Mouse (Mus musculus) left cerebral cortex, postnatal 25 days (tissue): ENCODE measurements at regions not wholly inside any gene's neighbourhood (a gene's known extent, or its start where the extent isn't known, plus 50 kb on each side); places are given as distances from the start of the nearest gene placed in this dataset.

Experiments used
- DNase-seq, 2 experiments: peaks; one replicate each; pipeline ENCODE4 v3.0.0; 2022; ENCODE audit warnings: low spot score in 2 of 2, mixed read lengths in 1 of 2
- intact Hi-C: fragments of 180-260 bp; cut with DNase I; formaldehyde crosslinking; loops from one replicate; pipeline ENCODE4 v1.15.1; 2025

GRCm38 (mm10) chr15:16404077-16404476, 324.5 kb upstream of the Cdh9 start:
- no peak for DNase-seq
- intact Hi-C loops: no loop called here

DNA sequence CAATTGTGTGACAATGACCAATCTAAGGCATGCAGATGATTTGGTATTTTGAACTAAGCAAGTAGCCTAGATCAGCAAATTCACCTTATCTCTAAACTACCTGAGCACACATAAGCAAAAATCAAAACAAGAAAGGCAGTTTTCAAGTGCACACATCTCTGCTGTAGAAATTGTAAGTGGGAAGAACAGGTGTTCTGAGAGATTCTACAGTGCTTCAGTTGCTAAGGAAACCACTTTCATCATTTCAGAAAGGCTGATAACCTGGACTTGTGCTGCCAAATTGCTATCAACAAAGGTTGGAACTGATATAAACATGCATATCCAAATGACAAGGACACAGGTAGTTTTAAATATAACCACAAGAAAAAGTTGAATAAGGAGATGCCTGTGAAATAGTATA, 322.4 kb upstream of the Cdh9 start:
- intact Hi-C loops: no loop called here
- DNase-seq: no peak

- intact Hi-C loops: no loop called here
- no peak for DNase-seq
Measured at GRCm38 (mm10) chr15:16411686-16412085, 316.9 kb upstream of the Cdh9 start.

DNA sequence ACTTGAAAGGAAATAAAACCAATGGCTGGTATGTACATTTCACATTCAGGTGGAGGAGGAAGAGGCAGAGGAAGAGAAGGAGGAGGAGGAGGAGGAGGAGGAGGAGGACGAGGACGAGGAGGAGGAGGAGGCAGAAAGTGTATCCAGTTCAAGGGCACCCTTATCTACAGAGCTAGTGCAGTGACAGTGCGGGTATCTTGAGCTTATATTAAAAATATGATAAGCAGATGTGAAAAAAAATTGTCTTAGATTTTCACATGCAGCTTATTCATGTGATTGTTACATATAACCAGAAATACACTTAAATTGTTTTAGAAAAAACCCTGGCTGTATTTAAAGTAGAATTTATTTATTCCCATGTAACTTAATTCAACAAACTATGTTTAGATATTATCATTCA, 310.8 kb upstream of the Cdh9 start:
- intact Hi-C loops: no loop called here
- DNase-seq: no peak

DNA sequence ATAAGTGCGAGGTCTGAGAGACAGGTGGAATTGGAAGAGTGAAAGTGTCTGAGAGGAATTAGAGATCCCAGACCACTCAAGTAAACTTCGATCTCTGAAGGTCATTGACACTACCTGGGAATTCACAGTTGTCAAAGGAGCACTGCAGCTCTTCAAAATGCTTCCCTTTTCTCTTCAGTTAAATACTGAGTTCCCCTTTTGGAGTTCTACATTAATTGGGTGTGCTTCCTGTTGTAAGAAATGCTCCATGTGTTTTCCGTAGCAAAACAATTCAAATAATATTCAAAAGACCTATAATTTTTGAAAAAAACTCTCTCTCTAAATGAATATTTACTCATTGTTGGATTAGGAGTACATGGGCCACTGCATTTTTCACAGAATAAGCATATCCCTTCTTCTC, 305.5 kb upstream of the Cdh9 start:
- intact Hi-C loops: no loop called here
- DNase-seq: no peak

GRCm38 (mm10) chr15:16446631-16447030, 281.9 kb upstream of the Cdh9 start:
- intact Hi-C loops: no loop called here
- DNase-seq: no peak

DNA sequence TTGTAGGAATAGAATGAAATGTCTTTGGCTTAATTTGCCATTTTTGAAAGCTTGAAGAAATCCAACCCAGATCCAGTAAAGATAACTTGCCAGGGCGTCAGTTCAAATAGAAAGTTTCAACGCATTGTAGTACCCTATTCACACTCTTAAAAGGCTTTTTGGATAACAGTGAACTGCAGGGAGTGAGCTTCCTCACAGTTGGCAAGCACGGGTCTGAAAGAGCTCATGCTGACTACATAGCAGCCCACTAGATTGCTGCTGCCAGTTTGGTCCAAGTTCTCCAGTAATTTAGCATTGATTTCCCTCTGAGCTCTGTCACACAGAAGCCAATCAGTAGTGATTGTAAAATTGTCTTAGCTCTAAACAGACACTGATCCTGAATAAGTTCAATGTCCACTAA, 237.3 kb upstream of the Cdh9 start:
- no peak for DNase-seq
- intact Hi-C loops: no loop called here

GRCm38 (mm10) chr15:16492871-16493270, 235.7 kb upstream of the Cdh9 start:
- intact Hi-C loops: no loop called here
- DNase-seq: no peak

DNA sequence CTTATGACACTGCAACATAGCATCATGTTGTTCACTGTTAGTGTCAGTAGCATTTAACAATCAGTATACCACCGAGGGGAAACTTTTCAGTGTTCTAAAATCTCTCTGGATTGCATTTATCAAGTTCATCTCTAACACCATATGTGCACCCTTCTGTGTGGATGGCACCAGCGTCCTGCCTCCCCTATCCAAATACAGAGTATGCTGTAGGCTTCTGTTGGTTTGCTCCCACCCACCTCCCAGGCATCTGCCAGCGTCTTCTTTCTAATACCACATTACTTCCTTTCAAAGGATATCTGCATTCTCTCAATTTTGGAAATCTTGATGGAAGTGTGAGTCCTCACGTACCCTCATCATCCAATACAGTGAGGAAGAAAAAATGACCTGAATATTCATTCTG, 208.0 kb upstream of the Cdh9 start:
- intact Hi-C loops: no loop called here

DNA sequence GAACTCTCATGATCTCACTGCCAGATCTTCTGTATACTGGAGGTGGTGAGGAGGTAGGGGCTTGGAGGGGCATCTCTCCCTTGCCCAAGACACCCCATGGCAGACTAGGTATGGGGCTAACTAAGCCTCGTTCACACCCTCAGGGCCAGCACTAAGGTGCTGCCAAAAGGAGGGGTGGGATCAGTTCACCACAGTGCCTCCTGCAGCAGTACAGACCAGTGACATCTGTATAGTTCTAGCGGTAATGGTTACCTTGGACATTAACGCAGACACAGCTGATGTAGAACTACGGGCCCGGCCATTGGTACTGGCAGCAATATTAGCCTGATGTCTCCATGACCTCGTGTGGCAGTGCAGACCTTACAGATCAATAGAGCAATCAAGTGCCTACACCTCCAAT, 196.0 kb upstream of the Cdh9 start:
- intact Hi-C loops: no loop called here
- DNase-seq: no peak

More for the DNA sequence above, 208.0 kb upstream of the Cdh9 start:
- peak in 1 of 2 experiments; percentile 60 for DNase-seq

- intact Hi-C loops: no loop called here
- DNase-seq: peak in 1 of 2 experiments; percentile 68
Measured at GRCm38 (mm10) chr15:16541226-16541625, 187.3 kb upstream of the Cdh9 start.

GRCm38 (mm10) chr15:16555173-16555572, 173.4 kb upstream of the Cdh9 start:
- no peak for DNase-seq

DNA sequence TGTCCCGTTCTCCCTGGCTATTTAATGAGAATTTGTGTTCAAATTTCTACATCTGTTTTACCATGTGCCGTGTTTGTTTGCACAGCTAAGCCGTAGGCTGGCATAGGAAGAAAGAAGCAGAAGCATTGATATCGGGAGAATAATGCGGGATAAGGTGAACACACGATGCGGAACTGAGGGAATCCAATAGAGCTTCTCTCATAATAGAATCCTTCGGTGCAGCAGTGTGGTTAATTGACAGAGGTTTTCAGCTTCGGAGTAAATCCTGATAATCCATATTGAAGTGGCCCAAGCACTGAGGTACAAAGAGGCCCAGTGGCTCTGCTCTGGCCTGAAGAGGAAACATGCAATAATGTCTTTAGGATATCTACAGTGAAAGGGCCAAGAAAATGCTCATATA, 172.2 kb upstream of the Cdh9 start:
- intact Hi-C loops: no loop called here
- DNase-seq: no peak

More at GRCm38 (mm10) chr15:16555173-16555572, 173.4 kb upstream of the Cdh9 start:
- intact Hi-C loops: no loop called here

DNA sequence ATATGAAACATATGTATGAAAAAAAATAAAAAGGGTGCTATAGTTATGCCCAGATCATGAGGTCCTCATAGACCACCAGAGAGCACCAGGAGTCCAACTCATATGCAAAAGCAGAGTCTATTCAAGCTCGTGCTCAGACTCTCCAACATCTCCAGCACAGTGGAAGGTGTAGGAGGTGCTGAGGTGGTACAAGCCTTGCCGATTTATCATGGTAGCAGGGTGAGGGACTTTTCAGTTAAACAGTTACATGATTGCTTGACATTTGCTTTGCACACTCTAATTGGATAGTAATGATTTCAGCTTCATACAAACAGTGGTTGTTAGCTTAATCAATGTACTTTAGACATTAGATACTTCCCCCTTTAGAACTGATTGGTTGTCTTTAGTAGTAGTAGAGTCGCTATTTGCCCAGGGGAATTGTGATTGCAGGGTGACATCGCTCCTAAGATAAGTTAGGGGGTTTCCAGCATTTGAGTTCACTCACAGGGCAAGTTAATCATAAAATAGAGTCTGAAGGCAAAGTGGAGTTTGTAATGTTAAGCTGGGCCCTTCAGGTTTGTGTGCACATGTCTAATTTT, 162.3 kb upstream of the Cdh9 start:
- DNase-seq: no peak
- intact Hi-C loops: no loop called here

DNA sequence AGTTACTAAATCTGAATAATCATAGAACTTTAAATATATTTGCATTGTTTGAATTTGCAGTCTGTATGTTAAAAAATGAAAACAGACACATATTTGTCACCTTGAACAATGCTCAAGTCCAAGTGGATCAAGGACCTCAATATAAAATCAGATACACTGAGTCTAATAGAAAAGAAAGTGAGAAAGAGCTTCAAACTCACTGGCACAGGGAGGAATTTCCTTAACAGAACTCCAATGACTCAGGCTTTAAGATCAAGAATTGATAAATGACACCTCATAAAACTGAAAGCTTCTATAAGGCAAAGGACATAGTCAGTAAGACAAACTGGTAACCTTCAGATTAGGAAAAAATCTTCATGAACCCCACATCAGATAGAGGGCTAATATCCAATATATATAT, 161.8 kb upstream of the Cdh9 start:
- DNase-seq: no peak

DNA sequence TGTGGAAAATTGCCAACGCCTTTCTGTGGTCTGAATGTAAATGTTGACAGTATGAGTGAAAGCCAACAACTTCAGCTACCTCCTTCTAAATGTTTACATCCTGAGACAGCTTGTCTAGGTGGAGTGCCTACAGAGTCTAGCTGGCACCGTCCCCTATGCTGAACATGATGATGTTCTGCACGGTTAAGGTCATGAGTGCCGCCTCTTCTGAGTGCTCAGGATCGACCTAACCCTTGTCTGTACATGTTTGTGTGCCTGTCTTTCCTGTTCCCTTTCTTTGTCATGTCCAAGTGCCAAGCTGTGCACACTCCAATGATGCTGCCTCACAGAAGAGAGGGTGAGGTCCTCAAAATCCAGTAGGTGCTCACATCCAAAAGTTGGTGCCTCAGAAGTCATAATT, 111.7 kb upstream of the Cdh9 start:
- intact Hi-C loops: no loop called here

More for the DNA sequence above, 161.8 kb upstream of the Cdh9 start:
- intact Hi-C loops: no loop called here

GRCm38 (mm10) chr15:16629341-16630121, 99.0 kb upstream of the Cdh9 start:
- intact Hi-C loops: no loop called here
- no peak for DNase-seq

More for the DNA sequence above, 111.7 kb upstream of the Cdh9 start:
- DNase-seq: no peak

GRCm38 (mm10) chr15:16639631-16640030, 88.9 kb upstream of the Cdh9 start:
- intact Hi-C loops: no loop called here
- no peak for DNase-seq

DNA sequence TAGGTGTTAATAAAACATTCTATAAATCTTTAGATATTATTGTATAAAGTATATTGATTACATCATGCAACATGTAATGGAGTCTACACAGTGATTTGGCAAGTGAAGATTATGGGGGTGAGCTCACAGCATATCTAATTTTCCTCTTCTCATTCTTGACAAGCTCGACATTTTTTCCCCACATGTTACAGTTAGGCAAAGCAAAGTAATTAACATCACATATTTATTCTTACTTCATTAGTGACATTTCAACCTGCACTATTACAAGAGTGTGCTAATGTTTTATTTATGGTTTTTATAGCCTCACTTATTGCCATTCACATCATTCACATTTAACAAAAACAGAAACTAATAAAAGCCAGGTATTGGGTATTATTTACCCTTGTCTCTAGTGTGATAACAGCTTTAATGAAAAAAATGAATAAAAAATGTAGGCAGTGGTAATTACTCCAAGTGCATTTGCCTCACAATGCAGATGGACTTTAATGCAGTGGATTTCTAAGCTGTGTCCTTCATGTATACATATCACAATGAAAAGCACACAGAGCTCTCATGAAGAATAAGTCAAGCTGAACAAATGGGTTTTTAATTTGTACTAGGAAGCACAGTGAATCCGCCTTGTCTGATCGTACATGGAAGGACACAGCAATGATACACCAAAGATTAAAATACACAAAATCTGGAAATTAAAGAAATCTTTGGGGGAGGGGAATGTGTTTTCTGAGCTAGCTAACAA, 75.5 kb upstream of the Cdh9 start:
- no peak for DNase-seq
- intact Hi-C loops: no loop called here

DNA sequence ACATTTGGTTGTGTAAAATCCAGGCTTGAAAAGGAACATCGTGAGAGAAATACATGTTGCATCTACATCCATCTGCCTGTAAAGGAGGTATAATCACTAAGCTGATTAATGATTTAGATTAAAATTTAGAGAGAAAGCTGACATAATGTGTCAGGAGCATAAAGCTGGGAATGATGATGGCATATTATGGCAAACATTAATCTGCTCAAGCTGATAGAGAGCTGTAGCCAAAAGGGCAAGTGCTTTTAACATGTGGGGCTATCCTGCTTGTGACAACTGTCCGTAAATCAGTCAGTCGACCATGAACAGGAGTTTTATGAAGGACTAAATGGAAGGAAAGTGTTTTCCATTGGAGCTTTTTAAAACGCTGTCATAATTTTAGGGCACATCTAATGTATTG, 74.9 kb upstream of the Cdh9 start:
- DNase-seq: no peak
- intact Hi-C loops: no loop called here

DNA sequence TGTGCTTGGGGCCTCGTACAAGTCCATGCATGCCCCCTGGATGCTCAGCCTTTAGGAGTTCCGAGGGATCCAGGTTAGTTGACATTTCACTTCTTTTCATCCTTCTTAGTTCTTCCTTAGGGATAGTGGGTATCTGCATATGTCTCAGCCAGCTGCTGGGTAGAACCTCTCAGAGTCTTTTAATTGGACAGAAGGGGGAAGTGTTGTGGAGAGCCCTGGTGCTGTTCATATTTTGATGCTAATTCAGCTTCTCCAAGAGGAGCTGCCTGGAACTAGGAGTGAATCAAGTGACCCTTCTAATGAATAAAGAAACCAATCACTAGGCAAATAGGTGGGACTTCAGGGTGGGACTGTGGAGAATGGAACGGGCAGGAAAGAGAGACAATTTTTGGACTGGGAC, 67.3 kb upstream of the Cdh9 start:
- intact Hi-C loops: no loop called here
- DNase-seq: no peak
